Mouse (Mus musculus): Measurements from ENCODE around the gene Mrpl48. TPM values are rescaled to one million over a fixed set of nuclear protein-coding genes. Genes with fewer than 3 reads are reported as not detected.

The Mrpl48 gene
- polyA plus RNA-seq, 1 experiment from 2014 or later: 76.9 TPM

- Histone ChIP-seq H3K4me3 (ENCODE audit: low read depth, low read length) (no peak overlapping the region), H3K4me1 (ENCODE audit: control insufficient read depth, insufficient read depth, low read length) (no peaks in the 10 kb centered on the region), H3K4me2 (no peak overlapping the region), H3K27ac (ENCODE audit: low read depth, low read length) (no peak overlapping the region), H3K27me3 (ENCODE audit: control insufficient read depth, insufficient read depth, low read length) (no peaks in the 10 kb centered on the region), H3K9me3 (replicated peaks; ENCODE audit: control insufficient read depth, low read length) (no peaks in the 10 kb centered on the region), H3K9ac (ENCODE audit: low read depth, low read length) (no peak overlapping the region), H3K36me3 (ENCODE audit: control insufficient read depth, insufficient read depth, low read length) (no peaks in the 10 kb centered on the region)
- 59% methylated on average over 7 of the region's 7 CpGs for WGBS (ENCODE audit: insufficient replicate concordance)
- ATAC-seq (replicated peaks; ENCODE audit: insufficient number of reproducible peaks, low FRiP score, low TSS enrichment): no peak
These were observed 87.9 kb downstream of the Mrpl48 start for GRCm38 (mm10) chr7:100520204-100520603.

- H3K4me2 ChIP-seq: 0 out of 2 replicates have a peak within 1 kb of the TSS, but pooled peaks have one; percentile 9
- H3K27ac ChIP-seq (ENCODE audit: low read depth, low read length): no peak within 1 kb of the TSS
- no peaks in the 10 kb centered on the region for H3K27me3 ChIP-seq (ENCODE audit: control insufficient read depth, insufficient read depth, low read length)
- H3K9me3 ChIP-seq (replicated peaks; ENCODE audit: control insufficient read depth, low read length): no peaks in the 10 kb centered on the region
- no peak within 1 kb of the TSS for H3K9ac ChIP-seq (ENCODE audit: low read depth, low read length)
- no peaks in the 10 kb centered on the region for H3K36me3 ChIP-seq (ENCODE audit: control insufficient read depth, insufficient read depth, low read length)
- no peak for ATAC-seq (replicated peaks; ENCODE audit: insufficient number of reproducible peaks, low FRiP score, low TSS enrichment)
- H3K4me1 ChIP-seq (ENCODE audit: control insufficient read depth, insufficient read depth, low read length): no peaks in the 10 kb centered on the region
- 47% methylated on average over 11 of the region's 11 CpGs for WGBS (ENCODE audit: insufficient replicate concordance)
- no peak within 1 kb of the TSS for H3K4me3 ChIP-seq (ENCODE audit: low read depth, low read length)
These were observed 93.5 kb downstream of the Mrpl48 start, which contains the start of gene Dnajb13 for GRCm38 (mm10) chr7:100514573-100514972. Gene Dnajb13 (minus strand): TSS chr7:100514960.

- ATAC-seq (replicated peaks; ENCODE audit: insufficient number of reproducible peaks, low FRiP score, low TSS enrichment): no peak
- no peaks in the 10 kb centered on the region for H3K4me1 ChIP-seq (ENCODE audit: control insufficient read depth, insufficient read depth, low read length)
- no peak overlapping the region for H3K4me3 ChIP-seq (ENCODE audit: low read depth, low read length)
- no peak overlapping the region for H3K4me2 ChIP-seq
- no peak overlapping the region for H3K9ac ChIP-seq (ENCODE audit: low read depth, low read length)
- H3K9me3 ChIP-seq (replicated peaks; ENCODE audit: control insufficient read depth, low read length): no peaks in the 10 kb centered on the region
- 57% methylated on average over 8 of the region's 8 CpGs for WGBS (ENCODE audit: insufficient replicate concordance)
- H3K27ac ChIP-seq (ENCODE audit: low read depth, low read length): no peak overlapping the region
- H3K36me3 ChIP-seq (ENCODE audit: control insufficient read depth, insufficient read depth, low read length): no peaks in the 10 kb centered on the region
- no peaks in the 10 kb centered on the region for H3K27me3 ChIP-seq (ENCODE audit: control insufficient read depth, insufficient read depth, low read length)
These were observed 96.5 kb downstream of the Mrpl48 start for GRCm38 (mm10) chr7:100511602-100512001.

GRCm38 (mm10) chr7:100508670-100509069, 99.4 kb downstream of the Mrpl48 start:
- 46% methylated on average over 3 of the region's 3 CpGs for WGBS (ENCODE audit: insufficient replicate concordance)
- ATAC-seq (replicated peaks; ENCODE audit: insufficient number of reproducible peaks, low FRiP score, low TSS enrichment): no peak
- H3K27ac ChIP-seq (ENCODE audit: low read depth, low read length): no peak overlapping the region
- H3K27me3 ChIP-seq (ENCODE audit: control insufficient read depth, insufficient read depth, low read length): no peaks in the 10 kb centered on the region
- H3K9me3 ChIP-seq (replicated peaks; ENCODE audit: control insufficient read depth, low read length): no peaks in the 10 kb centered on the region
- no peak overlapping the region for H3K4me2 ChIP-seq
- no peak overlapping the region for H3K9ac ChIP-seq (ENCODE audit: low read depth, low read length)
- H3K4me3 ChIP-seq (ENCODE audit: low read depth, low read length): no peak overlapping the region
- H3K36me3 ChIP-seq (ENCODE audit: control insufficient read depth, insufficient read depth, low read length): no peaks in the 10 kb centered on the region
- H3K4me1 ChIP-seq (ENCODE audit: control insufficient read depth, insufficient read depth, low read length): no peaks in the 10 kb centered on the region

GRCm38 (mm10) chr7:100506494-100506893, 101.6 kb downstream of the Mrpl48 start:
- 87% methylated on average over 4 of the region's 4 CpGs for WGBS (ENCODE audit: insufficient replicate concordance)
- Histone ChIP-seq H3K4me2 (no peak overlapping the region), H3K27me3 (ENCODE audit: control insufficient read depth, insufficient read depth, low read length) (no peaks in the 10 kb centered on the region), H3K4me1 (ENCODE audit: control insufficient read depth, insufficient read depth, low read length) (no peaks in the 10 kb centered on the region; the same call in 1 of the 2 replicates), H3K4me3 (ENCODE audit: low read depth, low read length) (no peak overlapping the region), H3K27ac (ENCODE audit: low read depth, low read length) (no peak overlapping the region), H3K9me3 (replicated peaks; ENCODE audit: control insufficient read depth, low read length) (no peaks in the 10 kb centered on the region), H3K9ac (ENCODE audit: low read depth, low read length) (no peak overlapping the region), H3K36me3 (ENCODE audit: control insufficient read depth, insufficient read depth, low read length) (no peaks in the 10 kb centered on the region; the same call in 1 of the 2 replicates)
- ATAC-seq (replicated peaks; ENCODE audit: insufficient number of reproducible peaks, low FRiP score, low TSS enrichment): no peak

GRCm38 (mm10) chr7:100504740-100505487, 103.2 kb downstream of the Mrpl48 start:
- no peak overlapping the region for H3K4me2 ChIP-seq
- no peak overlapping the region for H3K9ac ChIP-seq (ENCODE audit: low read depth, low read length)
- no peak for ATAC-seq (replicated peaks; ENCODE audit: insufficient number of reproducible peaks, low FRiP score, low TSS enrichment)
- no peaks in the 10 kb centered on the region for H3K27me3 ChIP-seq (ENCODE audit: control insufficient read depth, insufficient read depth, low read length)
- H3K4me3 ChIP-seq (ENCODE audit: low read depth, low read length): no peak overlapping the region
- H3K9me3 ChIP-seq (replicated peaks; ENCODE audit: control insufficient read depth, low read length): no peaks in the 10 kb centered on the region
- no peak overlapping the region for H3K27ac ChIP-seq (ENCODE audit: low read depth, low read length)
- no peaks in the 10 kb centered on the region; the same call in 1 of the 2 replicates for H3K4me1 ChIP-seq (ENCODE audit: control insufficient read depth, insufficient read depth, low read length)
- WGBS (ENCODE audit: insufficient replicate concordance): 83% methylated on average over 13 of the region's 13 CpGs
- peaks cover 3% of the 10 kb centered on the region for H3K36me3 ChIP-seq (ENCODE audit: control insufficient read depth, insufficient read depth, low read length)

GRCm38 (mm10) chr7:100503076-100503475, 105.0 kb downstream of the Mrpl48 start:
- Histone ChIP-seq H3K9me3 (replicated peaks; ENCODE audit: control insufficient read depth, low read length) (no peaks in the 10 kb centered on the region), H3K4me1 (ENCODE audit: control insufficient read depth, insufficient read depth, low read length) (no peaks in the 10 kb centered on the region; the same call in 1 of the 2 replicates), H3K4me3 (ENCODE audit: low read depth, low read length) (no peak overlapping the region), H3K4me2 (no peak overlapping the region), H3K27me3 (ENCODE audit: control insufficient read depth, insufficient read depth, low read length) (no peaks in the 10 kb centered on the region), H3K27ac (ENCODE audit: low read depth, low read length) (no peak overlapping the region), H3K9ac (ENCODE audit: low read depth, low read length) (no peak overlapping the region), H3K36me3 (ENCODE audit: control insufficient read depth, insufficient read depth, low read length) (peaks cover 11% of the 10 kb centered on the region)
- 80% methylated on average over 5 of the region's 5 CpGs for WGBS (ENCODE audit: insufficient replicate concordance)
- no peak for ATAC-seq (replicated peaks; ENCODE audit: insufficient number of reproducible peaks, low FRiP score, low TSS enrichment)

- Histone ChIP-seq H3K9ac (ENCODE audit: low read depth, low read length) (no peak overlapping the region), H3K9me3 (replicated peaks; ENCODE audit: control insufficient read depth, low read length) (no peaks in the 10 kb centered on the region), H3K27ac (ENCODE audit: low read depth, low read length) (no peak overlapping the region), H3K27me3 (ENCODE audit: control insufficient read depth, insufficient read depth, low read length) (no peaks in the 10 kb centered on the region), H3K36me3 (ENCODE audit: control insufficient read depth, insufficient read depth, low read length) (peaks cover 17% of the 10 kb centered on the region), H3K4me1 (ENCODE audit: control insufficient read depth, insufficient read depth, low read length) (no peaks in the 10 kb centered on the region; the same call in 1 of the 2 replicates), H3K4me2 (no peak overlapping the region), H3K4me3 (ENCODE audit: low read depth, low read length) (no peak overlapping the region)
- 75% methylated on average over 7 of the region's 7 CpGs for WGBS (ENCODE audit: insufficient replicate concordance)
- ATAC-seq (replicated peaks; ENCODE audit: insufficient number of reproducible peaks, low FRiP score, low TSS enrichment): no peak
These were observed 105.7 kb downstream of the Mrpl48 start for GRCm38 (mm10) chr7:100502374-100502922.

Measured in heart, embryonic 11.5 days (tissue).